Mouse (Mus musculus) kidney, adult 2 months (tissue): ENCODE measurements at regions not wholly inside any gene's neighbourhood (a gene's known extent, or its start where the extent isn't known, plus 50 kb on each side); places are given as distances from the start of the nearest gene placed in this dataset.

Source experiments
- DNase-seq: peaks from one replicate; pipeline ENCODE4 v3.0.0; 2021
- H3K27ac ChIP-seq: fragments of 200-500 bp; 2 replicates; pipeline ENCODE4 v1.5.1; 2012; ENCODE audit warnings: low read depth, low read length, control low read depth, inconsistent platforms; ENCODE audit not compliant: insufficient read depth
- H3K27me3 ChIP-seq: fragments of 200-500 bp; replicated peaks from 2 replicates; pipeline ENCODE4 v1.6.1; 2012; ENCODE audit warnings: mild to moderate bottlenecking, moderate library complexity, low read length, inconsistent platforms; ENCODE audit not compliant: control insufficient read depth, insufficient read depth
- H3K36me3 ChIP-seq: fragments of 200-500 bp; 2 replicates; pipeline ENCODE4 v1.6.1; 2012; ENCODE audit warnings: mild to moderate bottlenecking, moderate library complexity, low read length, inconsistent platforms; ENCODE audit not compliant: control insufficient read depth, insufficient read depth
- H3K4me1 ChIP-seq: fragments of 200-500 bp; 2 replicates; pipeline ENCODE4 v1.6.1; 2011; ENCODE audit warnings: low read length; ENCODE audit not compliant: control insufficient read depth, insufficient read depth
- H3K4me3 ChIP-seq: fragments of 200-500 bp; 2 replicates; pipeline ENCODE4 v1.5.1; 2011; ENCODE audit warnings: mild to moderate bottlenecking, low read depth, low read length, control low read depth; ENCODE audit not compliant: insufficient read depth
- CTCF ChIP-seq: fragments of 200-500 bp; conservative IDR thresholded peaks from 2 replicates; pipeline ENCODE4 v1.5.1; 2011; ENCODE audit warnings: low read depth, mild to moderate bottlenecking, control low read depth, low read length, moderate library complexity, mixed read lengths; ENCODE audit not compliant: insufficient read depth, insufficient read length
- POLR2A ChIP-seq: fragments of 200-500 bp; IDR thresholded peaks from one replicate; pipeline ENCODE4 v1.6.1; 2011; ENCODE audit warnings: low read depth, low read length, control low read depth
- WGBS: fragments of 180-500 bp; shearing (Covaris S2); methylation state at CpG from one replicate; pipeline ENCODE4 v1.1.7; 2018; 5-methylcytosine and 5-hydroxymethylcytosine counted together

DNA sequence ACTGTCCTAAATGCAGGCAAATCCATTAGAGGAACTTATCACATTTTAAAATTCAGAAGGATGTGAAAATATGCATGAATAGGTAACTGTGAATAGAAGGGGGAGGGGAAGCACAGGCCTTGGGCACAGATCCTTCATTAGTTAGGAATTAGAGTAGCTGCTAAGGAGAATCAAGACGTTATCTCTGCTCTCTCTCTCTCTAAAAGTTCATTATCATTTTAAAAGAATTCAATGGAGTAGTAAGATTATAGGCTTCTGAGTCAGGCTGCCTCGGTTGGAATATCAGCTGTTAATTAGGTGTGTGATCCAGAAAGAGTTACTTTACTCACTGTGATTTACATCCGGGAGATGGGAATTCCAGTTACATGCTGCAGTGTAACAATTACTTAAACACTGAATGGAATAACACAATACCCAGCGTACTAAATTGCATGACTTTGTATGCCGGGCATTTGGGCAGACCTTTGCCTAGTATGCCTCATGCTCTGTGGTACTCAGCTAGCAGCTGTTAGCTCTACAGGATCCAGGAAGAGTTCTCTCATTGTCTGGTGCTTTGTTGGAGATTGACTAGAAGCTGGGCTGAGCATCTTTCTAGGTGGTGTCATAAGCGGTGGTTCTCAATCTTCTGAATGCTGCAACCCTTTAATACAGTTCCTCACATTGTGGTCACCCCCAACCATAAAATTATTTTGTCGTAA, 203.4 kb downstream of the Dact1 start:
- WGBS, result 78% methylated on average over 7 of the region's 7 CpGs
- no peak overlapping the region for H3K4me3 ChIP-seq
- TF ChIP-seq POLR2A (no peak), CTCF (no peak)
- no peak for DNase-seq
- H3K27ac ChIP-seq, result no peak overlapping the region
- H3K36me3 ChIP-seq, result no peaks in the 10 kb centered on the region
- no peaks in the 10 kb centered on the region for H3K27me3 ChIP-seq
- H3K4me1 ChIP-seq, result no peaks in the 10 kb centered on the region

DNA sequence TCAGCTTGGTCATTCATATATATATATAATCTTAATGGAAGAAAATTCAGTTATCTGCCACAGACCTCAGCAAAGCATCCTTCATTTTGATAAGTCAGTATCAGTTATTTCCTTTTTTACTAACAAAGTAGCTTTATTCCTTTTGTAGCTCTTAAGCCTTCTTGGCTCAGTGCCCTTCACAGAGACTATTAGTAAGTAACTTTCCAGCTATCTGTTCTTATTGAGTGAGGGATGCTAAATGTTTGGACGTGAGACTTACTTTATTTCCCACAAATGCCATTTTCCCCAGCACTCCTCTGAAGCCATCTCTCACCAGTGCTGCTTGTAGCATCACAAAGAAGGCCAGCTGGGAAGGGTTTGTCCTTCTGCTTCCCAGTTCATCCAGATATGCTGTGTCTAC, 209.8 kb downstream of the Dact1 start:
- Histone ChIP-seq H3K4me1 (no peaks in the 10 kb centered on the region), H3K27ac (no peak overlapping the region), H3K27me3 (no peaks in the 10 kb centered on the region), H3K36me3 (no peaks in the 10 kb centered on the region), H3K4me3 (no peak overlapping the region)
- TF ChIP-seq CTCF (no peak), POLR2A (no peak)
- no peak for DNase-seq
- 48% methylated on average over 1 of the region's 1 CpGs for WGBS

DNA sequence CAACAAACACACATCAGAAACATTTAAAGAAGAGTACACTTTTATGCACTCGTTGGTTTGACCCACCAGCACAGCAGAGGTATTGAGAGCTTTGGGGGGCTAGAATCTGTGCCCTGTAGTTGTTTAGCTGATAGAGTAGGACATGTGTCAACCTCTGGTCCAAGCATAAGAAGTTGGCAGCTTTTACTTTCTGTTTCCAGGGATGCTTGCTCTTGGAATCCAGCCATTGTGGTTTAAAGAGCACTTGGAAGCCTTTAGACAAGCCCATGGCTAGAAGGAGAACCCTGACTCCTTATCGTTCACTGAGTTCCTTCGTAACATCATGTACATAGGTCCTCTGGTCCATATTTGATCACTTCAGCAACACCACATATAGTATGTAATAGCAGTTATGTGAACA, 212.3 kb downstream of the Dact1 start:
- 87% methylated on average over 3 of the region's 3 CpGs for WGBS
- no peak overlapping the region for H3K4me3 ChIP-seq
- no peak for TF ChIP-seq CTCF
- no peak for TF ChIP-seq POLR2A
- peak; percentile 18 for DNase-seq
- H3K27ac ChIP-seq, result no peak overlapping the region
- no peaks in the 10 kb centered on the region for H3K27me3 ChIP-seq
- H3K4me1 ChIP-seq, result no peaks in the 10 kb centered on the region
- no peaks in the 10 kb centered on the region for H3K36me3 ChIP-seq

DNA sequence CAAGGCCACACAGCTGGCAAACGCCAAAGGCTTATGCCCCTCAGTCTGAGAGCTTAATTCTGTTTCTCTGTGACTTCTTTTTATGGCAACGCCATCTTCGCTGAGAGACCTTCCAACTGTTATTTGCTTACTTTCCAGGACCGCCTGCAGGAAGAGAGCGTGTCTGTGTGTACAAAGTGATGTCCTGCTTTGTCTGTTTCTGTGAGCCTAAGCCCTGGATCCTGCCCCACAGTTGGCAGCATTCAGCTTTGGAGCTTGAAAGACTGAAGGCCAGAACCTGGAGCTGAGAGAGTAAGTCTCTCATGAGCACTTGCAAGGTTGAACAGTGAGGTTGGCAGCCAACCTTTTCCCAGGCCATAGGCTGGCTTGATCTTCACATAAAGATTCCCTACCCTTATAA, 212.8 kb downstream of the Dact1 start:
- Histone ChIP-seq H3K4me1 (no peaks in the 10 kb centered on the region), H3K36me3 (no peaks in the 10 kb centered on the region), H3K27me3 (no peaks in the 10 kb centered on the region), H3K4me3 (no peak overlapping the region), H3K27ac (no peak overlapping the region)
- WGBS, result 62% methylated on average over 5 of the region's 5 CpGs
- TF ChIP-seq CTCF, result no peak
- no peak for TF ChIP-seq POLR2A
- DNase-seq, result no peak

DNA sequence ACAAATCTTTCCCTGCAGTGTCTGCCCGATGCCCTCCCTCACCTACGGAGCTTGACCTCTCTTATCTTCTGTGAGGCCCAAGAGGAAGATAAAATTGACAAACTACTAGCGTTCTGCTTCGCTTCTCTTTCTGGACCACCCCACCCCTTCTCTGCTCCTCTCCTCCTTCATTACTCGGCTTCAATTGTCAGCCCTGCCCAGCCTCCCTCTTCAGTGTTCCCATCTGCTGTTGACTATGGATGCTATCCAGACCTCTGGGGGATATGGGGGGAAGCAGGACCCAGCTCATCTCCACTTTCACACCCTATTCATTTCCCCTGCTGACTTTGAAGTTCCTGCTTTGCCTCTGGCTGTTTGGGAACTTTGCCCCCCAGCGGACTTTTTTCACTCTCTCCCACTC, 214.5 kb downstream of the Dact1 start:
- TF ChIP-seq CTCF (no peak), POLR2A (no peak)
- Histone ChIP-seq H3K4me1 (no peaks in the 10 kb centered on the region), H3K4me3 (no peak overlapping the region), H3K27ac (no peak overlapping the region), H3K27me3 (no peaks in the 10 kb centered on the region), H3K36me3 (no peaks in the 10 kb centered on the region)
- WGBS, result 17% methylated on average over 6 of the region's 6 CpGs
- no peak for DNase-seq

DNA sequence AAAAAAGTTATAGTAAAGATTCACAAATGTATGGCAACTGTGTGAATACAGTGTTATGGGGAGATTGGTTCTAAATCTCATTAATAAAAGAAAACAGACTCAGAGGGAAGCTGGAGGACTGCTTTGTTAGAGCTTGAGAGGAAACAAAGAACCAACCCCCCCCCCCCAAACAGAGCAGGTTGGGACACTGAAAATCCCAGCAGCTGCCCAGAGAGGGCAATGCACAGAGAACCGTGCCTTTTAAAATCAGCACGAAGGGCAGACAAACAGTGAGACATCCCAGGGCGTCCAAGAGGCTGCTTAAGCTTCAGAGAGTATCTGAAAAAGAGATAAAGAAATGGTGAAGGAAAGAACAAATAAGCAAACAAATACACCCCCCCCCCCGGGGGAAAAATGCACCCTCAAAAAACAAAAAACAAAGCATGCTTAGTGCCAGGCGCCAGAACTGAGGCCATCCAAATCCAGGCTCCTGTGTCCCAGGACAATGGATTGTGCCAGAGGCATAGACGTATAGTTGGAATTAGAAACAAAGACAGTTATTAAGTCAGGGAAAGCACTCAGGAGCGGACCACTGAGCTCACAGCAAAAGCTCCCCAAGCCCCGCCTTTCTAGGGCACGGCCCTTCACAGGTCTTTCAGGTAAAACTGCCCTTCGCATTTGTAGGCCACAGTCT, 215.7 kb downstream of the Dact1 start:
- no peaks in the 10 kb centered on the region for H3K36me3 ChIP-seq
- TF ChIP-seq CTCF (no peak), POLR2A (no peak)
- no peaks in the 10 kb centered on the region for H3K27me3 ChIP-seq
- no peaks in the 10 kb centered on the region for H3K4me1 ChIP-seq
- DNase-seq, result no peak
- no peak overlapping the region for H3K4me3 ChIP-seq
- H3K27ac ChIP-seq, result no peak overlapping the region
- WGBS, result 76% methylated on average over 10 of the region's 10 CpGs

DNA sequence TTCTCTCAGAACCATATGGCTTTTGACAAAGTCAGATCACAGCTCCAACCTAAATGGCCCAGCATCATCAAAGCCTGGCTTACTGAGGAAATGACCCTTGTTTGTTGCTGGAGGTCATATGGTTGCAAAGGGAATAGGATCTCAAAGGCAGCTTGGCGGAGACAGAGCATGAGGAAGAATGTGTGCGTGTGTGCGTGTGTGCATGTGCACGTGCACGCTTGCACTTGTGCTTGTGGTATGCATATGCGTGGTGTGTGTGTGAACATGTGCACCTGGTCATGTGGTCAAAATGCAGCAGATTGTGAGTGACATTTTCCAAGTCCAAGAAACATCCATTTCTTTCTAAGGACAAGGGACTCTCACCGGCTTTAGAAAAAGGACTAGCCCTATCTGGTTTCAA, 216.9 kb downstream of the Dact1 start:
- no peaks in the 10 kb centered on the region for H3K4me1 ChIP-seq
- no peak overlapping the region for H3K4me3 ChIP-seq
- WGBS, result 71% methylated on average over 7 of the region's 7 CpGs
- TF ChIP-seq CTCF, result no peak
- TF ChIP-seq POLR2A, result no peak
- no peak overlapping the region for H3K27ac ChIP-seq
- H3K36me3 ChIP-seq, result no peaks in the 10 kb centered on the region
- H3K27me3 ChIP-seq, result no peaks in the 10 kb centered on the region
- DNase-seq, result no peak
